Mouse (Mus musculus) heart, postnatal 0 days (tissue): ENCODE measurements around the gene Khsrp. TPM values are rescaled to one million over a fixed set of nuclear protein-coding genes. Genes with fewer than 3 reads are reported as not detected.

Source experiments
- ATAC-seq: fragments of 200-750 bp; cut with Nextera tagmentation; 2 replicates; pipeline ENCODE4 v1.8.0; 2017; ENCODE audit warnings: low read depth, moderate number of reproducible peaks, moderate library complexity; ENCODE audit not compliant: insufficient read depth
- DNase-seq: peaks from one replicate; pipeline ENCODE4 v3.0.0-alpha.2; 2016; ENCODE audit warnings: low spot score
- H3K27ac ChIP-seq: fragments of 300-500 bp; sonication (generic); 2 replicates; pipeline ENCODE4 v1.5.1; 2014; ENCODE audit warnings: low read depth, mild to moderate bottlenecking
- H3K27me3 ChIP-seq: fragments of 300-500 bp; sonication (generic); 2 replicates; pipeline ENCODE4 v1.6.1; 2014; ENCODE audit warnings: low read length, mixed read lengths; ENCODE audit not compliant: control insufficient read depth, insufficient read depth
- H3K36me3 ChIP-seq: fragments of 300-500 bp; sonication (generic); replicated peaks from 2 replicates; pipeline ENCODE4 v1.6.1; 2014; ENCODE audit warnings: low read length, mixed read lengths; ENCODE audit not compliant: control insufficient read depth, insufficient read depth
- H3K4me1 ChIP-seq: fragments of 300-500 bp; sonication (generic); 2 replicates; pipeline ENCODE4 v1.6.1; 2014; ENCODE audit warnings: antibody characterized with exemption; ENCODE audit not compliant: control insufficient read depth, insufficient read depth
- H3K4me2 ChIP-seq: fragments of 300-500 bp; sonication (generic); 2 replicates; pipeline ENCODE4 v1.6.1; 2014; ENCODE audit warnings: low read depth, mild to moderate bottlenecking, low read length, moderate library complexity
- H3K4me3 ChIP-seq: fragments of 300-500 bp; sonication (generic); 2 replicates; pipeline ENCODE4 v1.5.1; 2014; ENCODE audit warnings: low read depth, low read length
- H3K9ac ChIP-seq: fragments of 300-500 bp; sonication (generic); replicated peaks from 2 replicates; pipeline ENCODE4 v1.6.1; 2014; ENCODE audit warnings: low read depth, low read length, mixed read lengths
- H3K9me3 ChIP-seq: fragments of 300-500 bp; sonication (generic); replicated peaks from 2 replicates; pipeline ENCODE4 v1.6.1; 2016; ENCODE audit warnings: low read length; ENCODE audit not compliant: control insufficient read depth
- CTCF ChIP-seq: IDR thresholded peaks from 2 replicates; pipeline ENCODE4 v1.5.1; 2016; ENCODE audit warnings: antibody characterized with exemption, control low read depth, low read depth
- EP300 ChIP-seq: IDR thresholded peaks from 2 replicates; pipeline ENCODE4 v1.6.1; 2016; ENCODE audit warnings: antibody characterized with exemption, low read depth
- WGBS: fragments of 180-500 bp; shearing (Covaris S2); extraction: QIAGEN DNeasy Blood & Tissue Kit; methylation state at CpG from one replicate; pipeline ENCODE4 v1.1.7; 2014; 5-methylcytosine and 5-hydroxymethylcytosine counted together
- polyA plus RNA-seq: library from polyadenylated mRNA; unstranded; fragments of >200 nt; fragmentation: Nextera tagmentation; extraction: Ambion mirVana; gene quantifications from 2 replicates; pipeline ENCODE4 v1.2.1, GENCODE M21; 2015
- total RNA-seq: library from RNA; depleted of rRNA; stranded (reverse); fragments of >200 nt; gene quantifications from 2 replicates; pipeline ENCODE4 v1.2.3, GENCODE M21; 2014; ENCODE audit warnings: low replicate concordance

Gene Khsrp
- total and polyA plus RNA-seq, 2 experiments from 2014 or later = 18.2 to 40.7 TPM

GRCm38 (mm10) chr17:56990966-56991365 is 40.4 kb downstream of the Khsrp start:
- TF ChIP-seq EP300 = no peak
- no peak for TF ChIP-seq CTCF
- peak overlapping the region; percentile 69 for H3K4me3 ChIP-seq
- ATAC-seq (no peak), DNase-seq (no peak)
- peak overlapping the region; percentile 93 for H3K4me2 ChIP-seq
- H3K9me3 ChIP-seq = no peaks in the 10 kb centered on the region
- no peak overlapping the region for H3K27ac ChIP-seq
- peak overlapping the region; percentile 65; the same call in 1 of the 2 replicates for H3K9ac ChIP-seq
- peaks cover 38% of the 10 kb centered on the region for H3K36me3 ChIP-seq
- WGBS = 60% methylated on average over 2 of the region's 2 CpGs
- no peaks in the 10 kb centered on the region for H3K27me3 ChIP-seq
- H3K4me1 ChIP-seq = peaks cover 5% of the 10 kb centered on the region

DNA sequence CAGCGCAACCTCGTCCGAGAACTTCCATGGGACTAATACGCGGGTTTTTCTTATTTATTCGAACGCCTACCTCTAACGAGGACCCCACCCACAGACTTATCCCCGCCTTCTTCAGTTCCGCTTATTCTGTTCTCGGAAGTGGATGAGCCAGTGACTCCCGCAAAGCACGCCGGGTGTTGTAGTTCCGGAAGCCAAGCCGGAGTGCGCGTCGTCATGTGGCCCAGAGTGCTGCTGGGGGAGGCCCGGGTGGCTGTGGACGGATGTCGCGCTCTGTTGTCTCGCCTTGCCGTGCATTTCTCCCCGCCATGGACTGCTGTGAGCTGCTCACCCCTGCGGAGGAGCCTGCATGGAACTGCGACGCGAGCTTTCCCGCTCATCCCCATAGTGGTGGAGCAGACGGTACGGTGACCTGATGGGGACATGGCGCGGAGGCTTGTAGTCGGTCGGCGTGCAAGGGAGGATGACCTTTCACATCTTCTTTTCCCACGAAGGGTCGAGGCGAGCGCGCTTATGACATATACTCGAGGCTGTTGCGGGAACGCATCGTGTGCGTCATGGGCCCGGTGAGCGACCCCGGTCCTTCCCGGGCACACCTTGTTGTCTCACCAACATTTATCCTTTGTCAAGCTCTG is 41.1 kb downstream of the Khsrp start, which contains the start of gene Clpp:
Clpp (plus strand) TSS at position 191 of the 632 bp plus-strand sequence.
- WGBS = under 1% methylated on average over 52 of the region's 52 CpGs

DNA sequence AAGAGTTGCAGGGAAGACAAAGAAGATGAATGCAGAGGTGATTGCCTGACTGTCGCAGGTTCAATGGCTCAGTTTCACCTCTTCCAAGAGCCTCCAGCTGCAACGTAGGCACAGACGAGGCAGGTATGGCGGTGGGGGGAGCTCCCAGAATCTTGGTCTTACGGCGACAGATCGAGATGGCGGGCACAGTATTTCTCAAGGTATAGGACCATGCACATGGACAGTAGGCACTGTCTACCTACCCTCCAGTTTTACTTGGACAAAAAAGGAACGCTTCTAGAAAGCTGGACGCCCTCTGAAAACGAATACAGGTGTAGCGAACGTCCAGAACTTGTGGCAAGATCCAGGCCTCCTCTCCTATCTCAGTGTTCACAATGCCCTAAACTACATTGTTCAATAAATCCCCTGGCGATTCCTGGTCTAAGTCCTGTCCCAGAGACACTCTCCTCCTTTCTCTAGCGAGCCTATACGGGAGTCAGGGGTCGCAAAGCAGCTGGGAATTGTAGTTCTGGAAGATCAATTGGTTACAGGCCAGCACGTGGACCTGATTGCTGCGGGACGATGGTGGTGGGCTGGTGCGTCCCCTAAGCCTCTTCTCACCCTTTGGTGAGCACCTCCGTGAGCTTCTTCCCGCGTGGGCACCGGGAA is 41.7 kb downstream of the Khsrp start:
- 3% methylated on average over 25 of the region's 25 CpGs for WGBS
- Histone ChIP-seq H3K27me3 (no peaks in the 10 kb centered on the region), H3K36me3 (peaks cover 24% of the 10 kb centered on the region), H3K9ac (peak overlapping the region; percentile 60), H3K4me2 (peak overlapping the region; percentile 93), H3K9me3 (no peaks in the 10 kb centered on the region), H3K27ac (peak overlapping the region; percentile 65), H3K4me3 (peak overlapping the region; percentile 69), H3K4me1 (peaks cover 5% of the 10 kb centered on the region)
- TF ChIP-seq CTCF = no peak
- TF ChIP-seq EP300 = no peak
- peak; percentile 91 for ATAC-seq
- DNase-seq = peak; percentile 89

More for the DNA sequence above, 41.1 kb downstream of the Khsrp start, which contains the start of gene Clpp:
- peaks cover 31% of the 10 kb centered on the region for H3K36me3 ChIP-seq
- TF ChIP-seq CTCF (no peak), EP300 (no peak)
- DNase-seq = peak; percentile 98
- no peaks in the 10 kb centered on the region for H3K9me3 ChIP-seq
- H3K27ac ChIP-seq = peak within 1 kb of the TSS; percentile 65
- peak within 1 kb of the TSS; percentile 65 for H3K9ac ChIP-seq
- H3K4me1 ChIP-seq = peaks cover 5% of the 10 kb centered on the region
- H3K4me2 ChIP-seq = peak within 1 kb of the TSS; percentile 93
- peak within 1 kb of the TSS; percentile 69 for H3K4me3 ChIP-seq
- peak; percentile 96 for ATAC-seq
- no peaks in the 10 kb centered on the region for H3K27me3 ChIP-seq

GRCm38 (mm10) chr17:56988921-56989430 is 42.3 kb downstream of the Khsrp start:
- Histone ChIP-seq H3K36me3 (peaks cover 19% of the 10 kb centered on the region), H3K9me3 (no peaks in the 10 kb centered on the region), H3K4me2 (peak overlapping the region; percentile 93), H3K4me3 (peak overlapping the region; percentile 69; the same call in 1 of the 2 replicates), H3K27ac (no peak overlapping the region), H3K9ac (no peak overlapping the region), H3K27me3 (no peaks in the 10 kb centered on the region), H3K4me1 (peaks cover 5% of the 10 kb centered on the region)
- TF ChIP-seq CTCF (no peak), EP300 (no peak)
- 70% methylated on average over 7 of the region's 7 CpGs for WGBS
- DNase-seq (no peak), ATAC-seq (no peak)

DNA sequence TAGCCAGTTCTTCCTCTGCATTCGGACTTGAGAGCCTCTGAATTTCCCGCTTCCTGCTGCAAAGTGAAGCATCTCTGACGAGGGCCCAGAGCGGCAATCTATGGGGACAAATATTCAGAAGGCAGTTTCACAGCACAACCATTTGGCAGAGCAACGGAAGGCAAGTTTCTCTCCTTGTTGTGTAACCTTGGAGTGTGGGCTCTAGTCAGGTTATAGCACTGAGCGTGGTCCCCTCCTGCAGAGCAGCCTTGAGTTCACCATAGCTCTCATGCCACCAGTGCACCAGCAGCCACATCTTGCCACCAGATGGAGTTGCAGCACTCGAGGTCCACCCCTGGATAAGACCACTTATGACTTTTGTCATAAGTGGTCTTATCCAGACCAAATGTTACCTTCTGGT is 42.9 kb downstream of the Khsrp start:
- Histone ChIP-seq H3K27me3 (no peaks in the 10 kb centered on the region), H3K4me3 (no peak overlapping the region), H3K4me1 (peaks cover 5% of the 10 kb centered on the region), H3K9me3 (no peaks in the 10 kb centered on the region), H3K36me3 (peaks cover 13% of the 10 kb centered on the region), H3K27ac (no peak overlapping the region), H3K4me2 (no peak overlapping the region), H3K9ac (no peak overlapping the region)
- TF ChIP-seq CTCF (no peak), EP300 (no peak)
- WGBS = 78% methylated on average over 7 of the region's 7 CpGs
- DNase-seq = no peak
- no peak for ATAC-seq
